Mouse (Mus musculus): ENCODE measurements around the gene Vmn2r79.
"Not testable (repeated sequence)": the region's sequence is repeated elsewhere in the genome, so short reads cannot be mapped to it uniquely, and the experiment has no call there.

Gene Vmn2r79

DNA sequence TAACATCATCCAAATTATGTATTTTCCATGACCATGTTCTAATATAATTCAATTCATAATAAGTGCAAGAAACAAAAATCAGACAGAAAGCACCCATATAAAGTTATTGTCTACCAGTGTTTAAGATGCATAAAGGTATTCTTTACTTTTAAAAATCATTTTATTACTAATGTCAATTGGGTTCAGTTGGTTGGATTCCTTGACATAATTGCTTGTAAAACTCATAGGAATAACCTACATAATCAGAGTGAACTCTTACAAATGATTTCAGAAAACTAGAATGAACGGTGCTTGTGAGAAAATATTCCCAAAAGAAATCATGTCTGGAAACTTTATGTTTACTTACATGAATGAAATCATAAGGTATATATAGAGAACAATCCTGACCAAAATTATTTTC lies at the start of gene Vmn2r79:
Vmn2r79 (plus strand) TSS at position 301 of the 400 bp plus-strand sequence.
- not testable (repeated sequence) for DNase-seq (ENCODE audit: low read depth, low spot score)

DNA sequence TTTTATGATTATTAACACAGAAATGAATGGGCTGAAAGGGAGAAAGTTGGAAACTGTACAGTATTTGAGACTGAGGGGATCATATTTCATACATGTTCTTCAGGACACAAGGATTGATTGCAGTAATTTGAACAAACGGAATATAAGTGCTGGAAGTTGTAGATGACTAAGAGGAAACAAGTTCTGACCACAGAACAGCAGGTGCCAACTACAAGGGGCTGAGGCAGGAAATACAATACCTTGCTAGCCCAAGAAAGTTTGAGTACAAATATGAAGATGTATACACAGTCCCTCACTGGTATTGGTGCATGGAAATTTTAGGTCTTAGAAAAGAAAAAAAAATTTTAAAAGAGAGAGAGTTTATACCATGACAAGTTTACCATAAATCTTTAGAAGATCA lies 1.2 kb upstream of the Vmn2r79 start:
- no peak for DNase-seq (ENCODE audit: low read depth, low spot score)

DNA sequence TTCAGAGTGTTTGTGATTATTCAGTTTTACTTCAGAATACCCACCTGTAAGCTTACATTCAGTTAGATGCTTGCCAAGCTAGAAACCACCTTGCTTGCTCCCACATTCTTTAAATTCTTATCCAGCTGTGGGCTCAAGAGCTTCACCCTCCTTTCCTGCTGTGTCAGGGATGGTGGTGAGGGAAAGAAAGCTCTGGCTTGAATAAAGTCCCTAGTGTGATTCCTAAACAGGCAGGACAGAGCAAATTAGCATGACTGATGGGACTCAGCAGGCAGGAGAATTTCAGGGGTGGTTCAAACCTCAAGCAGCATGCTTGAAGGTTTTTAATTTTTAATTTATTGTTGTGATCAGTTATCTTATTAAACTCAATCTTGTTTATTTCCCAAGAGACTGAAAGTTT lies 30.6 kb downstream of the Vmn2r79 start:
- DNase-seq (ENCODE audit: low read depth, low spot score), result peak; percentile 70

DNA sequence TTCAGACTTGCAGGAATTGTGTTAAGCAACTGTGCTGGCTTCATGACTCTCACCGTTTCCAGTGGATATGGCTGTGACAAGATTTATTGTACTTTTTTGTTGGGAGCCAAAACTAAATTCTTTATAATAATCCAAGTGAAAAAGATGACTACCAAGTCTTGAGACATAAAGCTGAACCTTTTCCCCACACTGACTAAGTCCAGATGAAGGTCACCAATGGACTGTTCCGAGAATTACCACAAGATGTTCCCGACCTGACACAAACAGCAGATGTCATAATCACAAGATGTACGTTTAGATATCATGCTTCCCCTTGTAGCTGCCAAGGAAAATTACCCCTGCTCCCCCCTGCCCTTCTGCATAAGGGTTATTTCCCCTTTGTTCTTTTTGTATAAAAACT lies 67.7 kb downstream of the Vmn2r79 start:
- DNase-seq (ENCODE audit: low read depth, low spot score), result no peak
